Mouse (Mus musculus) B cell, adult 67 days (primary cell): Measurements from ENCODE around the gene Kcnh5. TPM values are rescaled to one million over a fixed set of nuclear protein-coding genes. Genes with fewer than 3 reads are reported as not detected.

ENCODE experiments used
- total RNA-seq, 2 experiments: library from RNA; stranded (reverse); gene quantifications; 4 replicates each; pipeline ENCODE4 v1.2.4; 2023

Gene Kcnh5
- under 1 TPM; 0.55 to 0.74 TPM for total RNA-seq

GRCm38 (mm10) chr12:75176691-75177645, at the start of gene Kcnh5:
Kcnh5 (minus strand) TSS chr12:75177332.

Other genes starting within 250 kb of the Kcnh5 start
- gene Rhoj, start 131.0 kb upstream of the Kcnh5 start, total RNA-seq, result not detected
- not detected for gene Gphb5, start 239.4 kb upstream of the Kcnh5 start, total RNA-seq